Comparison of ENCODE assay signal across 8 mouse cellular contexts in genomic region chr11:74838441-74838840, GRCm38 (mm10). TPM values are rescaled to one million over a fixed set of nuclear protein-coding genes. Genes with fewer than 3 reads are reported as not detected.
DNase-seq lines count a peak whose midpoint lies in the region; ATAC-seq and TF ChIP-seq lines count a peak whose summit lies in the region.

No protein-coding gene starts in this region.

- peak overlapping the region; percentile 74 for H3K4me2 ChIP-seq in lung, postnatal 0 days (replicated peaks; ENCODE audit: low read depth, low read length)

- H3K27ac ChIP-seq in hindbrain, embryonic 10.5 days = peak overlapping the region; percentile 96
- peak overlapping the region; percentile 98 for H3K27ac ChIP-seq in lung, postnatal 0 days (ENCODE audit: low read length)

- WGBS in hindbrain, embryonic 10.5 days = 0% methylated on average over 35 of the region's 35 CpGs
- WGBS in lung, postnatal 0 days = under 1% methylated on average over 26 of the region's 35 CpGs

- DNase-seq in Muller cell, postnatal 12 days (ENCODE audit: inconsistent ontology term) = peak; percentile 98
- peak; percentile 95 for DNase-seq in cerebellum, adult 9-10 months
- peak; percentile 92 for DNase-seq in hindbrain, embryonic 10.5 days (ENCODE audit: low spot score)
- DNase-seq in layer of hippocampus, postnatal 10 days (ENCODE audit: low spot score in 2 of 2) = peak; percentile 88 to 91
- DNase-seq in lung, postnatal 0 days (ENCODE audit: low spot score) = peak; percentile 98
- DNase-seq in ovary, postnatal 36 days (ENCODE audit: low spot score) = peak; percentile 93
- peak; percentile 96 for DNase-seq in thymus, postnatal 25 days

- 0 out of 2 replicates have a peak, but pooled peaks cover 10% of the 10 kb centered on the region for H3K27me3 ChIP-seq in hindbrain, embryonic 10.5 days (ENCODE audit: insufficient read depth, poor library complexity, severe bottlenecking)
- no peaks in the 10 kb centered on the region for H3K27me3 ChIP-seq in lung, postnatal 0 days (replicated peaks; ENCODE audit: insufficient read depth, low read length)

- H3K9ac ChIP-seq in lung, postnatal 0 days (replicated peaks; ENCODE audit: low read depth) = peak overlapping the region; percentile 21

- H3K36me3 ChIP-seq in hindbrain, embryonic 10.5 days = peaks cover 51% of the 10 kb centered on the region
- H3K36me3 ChIP-seq in lung, postnatal 0 days (ENCODE audit: insufficient read depth, low read length) = peaks cover 12% of the 10 kb centered on the region; the same call in 1 of the 2 replicates

- H3K4me1 ChIP-seq in hindbrain, embryonic 10.5 days (replicated peaks) = peaks cover 81% of the 10 kb centered on the region
- peaks cover 21% of the 10 kb centered on the region; the same call in 1 of the 2 replicates for H3K4me1 ChIP-seq in lung, postnatal 0 days (ENCODE audit: insufficient read depth, low read depth, low read length)

- no peaks in the 10 kb centered on the region for H3K9me3 ChIP-seq in hindbrain, embryonic 10.5 days
- H3K9me3 ChIP-seq in lung, postnatal 0 days (ENCODE audit: low read length) = no peaks in the 10 kb centered on the region

- peak; percentile 16 for ATAC-seq in frontal cortex, adult (ENCODE audit: low TSS enrichment)
- ATAC-seq in lung, postnatal 0 days = peak; percentile 82

- no peak for TF ChIP-seq CTCF in lung, postnatal 0 days (IDR thresholded peaks at IDR 0.05)

- TF ChIP-seq EP300 in lung, postnatal 0 days (IDR thresholded peaks at IDR 0.05) = no peak; the same call in 1 of the 2 replicates

- H3K4me3 ChIP-seq in hindbrain, embryonic 10.5 days = peak overlapping the region; percentile 69
- H3K4me3 ChIP-seq in lung, postnatal 0 days (ENCODE audit: low read depth, low read length) = peak overlapping the region; percentile 46

RNA-seq across cellular contexts. Expression of gene Mnt, which starts 7.7 kb away (rescaled TPM):
- polyA plus RNA-seq in hindbrain, embryonic 10.5 days (2016; fragmentation: Nextera tagmentation; extraction: Ambion mirVana) = 5.4 and 7.4 TPM in 2 replicates
- 10 to 100 TPM; 31.9 to 34.6 TPM for total RNA-seq in layer of hippocampus, postnatal 10 days (2021)
- 4.7 and 4.9 TPM in 2 replicates for polyA plus RNA-seq in lung, postnatal 0 days (2015; fragmentation: Nextera tagmentation; extraction: Ambion mirVana)

RNA-seq across cellular contexts. Expression of gene Sgsm2, which starts 58.4 kb away (rescaled TPM):
- 7.8 and 10.7 TPM in 2 replicates for polyA plus RNA-seq in hindbrain, embryonic 10.5 days (2016; fragmentation: Nextera tagmentation; extraction: Ambion mirVana)
- 10 to 100 TPM; 69.9 to 76.1 TPM for total RNA-seq in layer of hippocampus, postnatal 10 days (2021)
- polyA plus RNA-seq in lung, postnatal 0 days (2015; fragmentation: Nextera tagmentation; extraction: Ambion mirVana) = 2.5 and 2.6 TPM in 2 replicates

RNA-seq across cellular contexts. Expression of gene Tsr1, which starts 59.4 kb away (rescaled TPM):
- polyA plus RNA-seq in hindbrain, embryonic 10.5 days (2016; fragmentation: Nextera tagmentation; extraction: Ambion mirVana) = 35.9 and 47.5 TPM in 2 replicates
- total RNA-seq in layer of hippocampus, postnatal 10 days (2021) = 10 to 100 TPM; 40.1 to 43.2 TPM
- polyA plus RNA-seq in lung, postnatal 0 days (2015; fragmentation: Nextera tagmentation; extraction: Ambion mirVana) = 11.4 and 12.7 TPM in 2 replicates

Comparison
In these comparisons a context has a peak if more than half of its experiments do, and no peak if none do; other contexts are left out.
1. Peak in every context shown above with its lines: DNase-seq, ATAC-seq, H3K4me3 ChIP-seq and H3K27ac ChIP-seq.